Mouse (Mus musculus): ENCODE results near the gene Prickle1. TPM values are rescaled to one million over a fixed set of nuclear protein-coding genes. Genes with fewer than 3 reads are reported as not detected.

Gene Prickle1
- polyA plus RNA-seq, 1 experiment from 2014 or later, result 2.6 TPM

- H3K27me3 ChIP-seq, result no peaks in the 10 kb centered on the region
- H3K4me3 ChIP-seq (replicated peaks), result no peak overlapping the region
- H3K36me3 ChIP-seq (replicated peaks), result no peaks in the 10 kb centered on the region
- ATAC-seq (ENCODE audit: insufficient read depth), result no peak
- no peak overlapping the region for H3K27ac ChIP-seq (replicated peaks)
- no peak overlapping the region for H3K9ac ChIP-seq
- 0 out of 2 replicates have a peak, but pooled peaks cover 2% of the 10 kb centered on the region for H3K9me3 ChIP-seq (replicated peaks)
- no peak overlapping the region for H3K4me2 ChIP-seq
- 10% methylated on average over 5 of the region's 5 CpGs for WGBS (ENCODE audit: insufficient replicate concordance)
- H3K4me1 ChIP-seq (replicated peaks), result no peaks in the 10 kb centered on the region
Measured at GRCm38 (mm10) chr15:93575884-93576283, 19.8 kb downstream of the Prickle1 start.

DNA sequence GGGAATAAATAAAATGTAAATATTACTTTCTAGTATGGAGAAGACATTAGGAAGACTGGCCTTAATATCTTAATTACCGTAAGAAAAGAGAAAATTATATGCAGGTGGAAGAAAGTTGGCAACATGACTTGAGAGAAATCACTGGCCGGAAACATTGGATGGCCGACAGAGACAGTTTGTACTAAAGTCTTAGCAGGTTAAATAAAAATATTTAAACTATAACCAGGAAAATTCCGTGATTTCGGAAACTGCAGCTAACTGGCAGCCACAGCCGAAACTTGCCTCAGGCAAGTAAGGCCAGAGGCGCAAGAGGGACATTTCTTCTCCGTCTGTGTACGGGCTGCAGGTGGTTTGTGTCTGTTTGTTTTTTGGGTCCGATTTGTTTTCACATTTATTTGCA is 22.8 kb downstream of the Prickle1 start:
- H3K9ac ChIP-seq, result no peak overlapping the region
- WGBS (ENCODE audit: insufficient replicate concordance), result 87% methylated on average over 10 of the region's 10 CpGs
- H3K4me1 ChIP-seq (replicated peaks), result no peaks in the 10 kb centered on the region
- no peak overlapping the region for H3K27ac ChIP-seq (replicated peaks)
- H3K9me3 ChIP-seq (replicated peaks), result 0 out of 2 replicates have a peak, but pooled peaks cover 2% of the 10 kb centered on the region
- no peaks in the 10 kb centered on the region for H3K36me3 ChIP-seq (replicated peaks)
- H3K27me3 ChIP-seq, result no peaks in the 10 kb centered on the region
- ATAC-seq (ENCODE audit: insufficient read depth), result no peak
- no peak overlapping the region for H3K4me3 ChIP-seq (replicated peaks)
- no peak overlapping the region for H3K4me2 ChIP-seq

DNA sequence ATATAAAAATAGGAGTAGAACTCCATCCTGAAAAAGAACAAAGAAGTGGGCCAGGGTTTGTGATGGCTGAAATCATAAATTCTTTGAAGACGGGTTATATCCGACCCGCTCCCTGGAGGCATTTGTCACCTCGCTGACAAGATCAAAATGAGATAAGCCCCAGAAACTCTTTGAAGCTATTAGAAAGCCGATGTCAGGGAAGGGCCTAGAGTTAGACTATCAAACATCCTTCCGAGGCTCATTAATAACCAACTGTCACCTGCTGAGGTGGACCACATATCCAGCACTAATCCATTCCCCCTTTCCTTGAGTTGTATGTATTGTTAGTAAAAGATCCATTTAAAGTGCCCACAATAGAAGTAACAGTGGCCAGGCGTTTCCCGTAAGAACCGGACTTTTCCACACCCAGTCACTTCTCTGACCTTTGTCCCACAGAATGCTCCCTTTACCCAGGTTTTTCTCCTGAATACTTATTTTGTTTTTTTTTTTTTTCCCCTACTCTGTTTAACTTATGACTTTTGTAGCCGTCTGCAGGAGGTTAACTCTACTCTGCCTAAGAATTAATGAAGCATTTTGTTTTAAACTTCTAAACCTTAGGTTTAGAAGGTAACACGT is 24.7 kb downstream of the Prickle1 start:
- Histone ChIP-seq H3K9me3 (replicated peaks) (no peaks in the 10 kb centered on the region), H3K4me3 (replicated peaks) (no peak overlapping the region), H3K27me3 (no peaks in the 10 kb centered on the region), H3K4me2 (no peak overlapping the region), H3K36me3 (replicated peaks) (no peaks in the 10 kb centered on the region), H3K27ac (replicated peaks) (no peak overlapping the region), H3K4me1 (replicated peaks) (no peaks in the 10 kb centered on the region), H3K9ac (no peak overlapping the region)
- ATAC-seq (ENCODE audit: insufficient read depth), result no peak
- WGBS (ENCODE audit: insufficient replicate concordance), result 75% methylated on average over 11 of the region's 11 CpGs

DNA sequence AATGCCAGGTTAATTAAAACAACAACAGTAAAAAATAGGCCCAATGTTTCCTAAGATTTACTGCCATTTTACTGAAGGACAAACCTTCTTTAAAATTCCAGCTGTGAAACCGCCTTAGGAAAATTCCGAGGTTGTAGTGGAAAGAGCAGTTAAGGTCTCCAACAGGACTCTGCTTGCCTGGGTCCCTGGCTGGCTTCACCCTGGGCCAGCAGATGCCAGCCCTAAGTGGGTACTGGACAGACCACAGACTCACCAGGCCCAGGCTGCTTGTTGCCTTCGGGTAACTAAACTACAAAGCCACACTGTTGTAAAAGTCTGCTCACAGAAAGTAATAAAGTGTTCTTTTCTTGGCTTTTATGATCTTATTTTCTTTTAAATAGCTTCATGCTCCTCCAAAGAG is 26.8 kb downstream of the Prickle1 start:
- no peak overlapping the region for H3K27ac ChIP-seq (replicated peaks)
- WGBS (ENCODE audit: insufficient replicate concordance), result 62% methylated on average over 3 of the region's 3 CpGs
- no peaks in the 10 kb centered on the region for H3K36me3 ChIP-seq (replicated peaks)
- no peak for ATAC-seq (ENCODE audit: insufficient read depth)
- H3K4me1 ChIP-seq (replicated peaks), result no peaks in the 10 kb centered on the region
- H3K4me3 ChIP-seq (replicated peaks), result no peak overlapping the region
- H3K4me2 ChIP-seq, result no peak overlapping the region
- H3K9ac ChIP-seq, result no peak overlapping the region
- no peaks in the 10 kb centered on the region for H3K27me3 ChIP-seq
- H3K9me3 ChIP-seq (replicated peaks), result no peaks in the 10 kb centered on the region

GRCm38 (mm10) chr15:93567546-93568307 is 28.0 kb downstream of the Prickle1 start:
- no peak overlapping the region for H3K4me2 ChIP-seq
- no peaks in the 10 kb centered on the region for H3K27me3 ChIP-seq
- WGBS (ENCODE audit: insufficient replicate concordance), result 83% methylated on average over 14 of the region's 14 CpGs
- no peak overlapping the region for H3K9ac ChIP-seq
- no peak overlapping the region for H3K27ac ChIP-seq (replicated peaks)
- H3K9me3 ChIP-seq (replicated peaks), result no peaks in the 10 kb centered on the region
- ATAC-seq (ENCODE audit: insufficient read depth), result no peak
- no peak overlapping the region for H3K4me3 ChIP-seq (replicated peaks)
- H3K36me3 ChIP-seq (replicated peaks), result no peaks in the 10 kb centered on the region
- no peaks in the 10 kb centered on the region for H3K4me1 ChIP-seq (replicated peaks)

DNA sequence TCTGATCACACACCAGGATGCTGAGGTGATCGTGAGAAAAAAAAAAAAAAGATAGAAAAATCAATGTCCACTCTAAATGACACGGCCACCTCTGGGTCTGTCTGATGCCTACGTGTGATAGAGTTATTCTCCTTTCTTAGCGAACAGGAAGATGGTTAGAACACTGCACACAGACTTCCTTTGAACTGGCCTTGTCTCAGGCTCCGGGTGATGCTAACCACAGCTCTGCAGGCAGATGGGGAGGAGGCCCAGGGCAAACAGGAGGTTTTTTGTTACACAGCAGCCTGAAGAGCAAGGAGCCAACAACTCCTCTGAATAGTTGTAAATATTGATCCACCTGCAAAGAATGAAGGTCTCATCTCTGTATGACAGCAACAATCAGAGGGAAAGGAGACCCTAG is 32.2 kb downstream of the Prickle1 start:
- Histone ChIP-seq H3K27ac (replicated peaks) (no peak overlapping the region), H3K36me3 (replicated peaks) (no peaks in the 10 kb centered on the region), H3K4me2 (no peak overlapping the region), H3K9ac (no peak overlapping the region), H3K4me3 (replicated peaks) (no peak overlapping the region), H3K9me3 (replicated peaks) (no peaks in the 10 kb centered on the region), H3K4me1 (replicated peaks) (no peaks in the 10 kb centered on the region), H3K27me3 (no peaks in the 10 kb centered on the region)
- WGBS (ENCODE audit: insufficient replicate concordance), result 25% methylated on average over 5 of the region's 5 CpGs
- no peak for ATAC-seq (ENCODE audit: insufficient read depth)

DNA sequence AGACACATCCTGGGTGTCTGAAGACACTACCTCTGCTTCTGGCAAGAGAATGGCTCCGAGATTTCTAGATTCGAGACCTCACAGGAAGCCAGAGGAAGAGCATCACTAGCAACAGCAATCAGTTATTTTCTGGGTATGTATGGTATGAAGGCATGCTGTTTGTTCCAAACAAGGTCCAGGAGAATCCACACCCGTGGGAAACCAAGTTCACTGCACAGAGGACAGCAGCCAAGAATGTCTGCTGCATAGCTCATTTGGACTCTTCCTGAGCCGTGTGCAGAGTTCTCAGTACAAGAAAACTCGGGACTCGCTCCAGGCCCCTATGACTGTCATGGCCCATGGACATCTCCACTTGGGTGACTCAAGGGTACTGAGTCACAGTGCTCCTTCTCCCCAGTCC is 34.2 kb downstream of the Prickle1 start:
- WGBS (ENCODE audit: insufficient replicate concordance), result 69% methylated on average over 6 of the region's 6 CpGs
- no peak for ATAC-seq (ENCODE audit: insufficient read depth)

DNA sequence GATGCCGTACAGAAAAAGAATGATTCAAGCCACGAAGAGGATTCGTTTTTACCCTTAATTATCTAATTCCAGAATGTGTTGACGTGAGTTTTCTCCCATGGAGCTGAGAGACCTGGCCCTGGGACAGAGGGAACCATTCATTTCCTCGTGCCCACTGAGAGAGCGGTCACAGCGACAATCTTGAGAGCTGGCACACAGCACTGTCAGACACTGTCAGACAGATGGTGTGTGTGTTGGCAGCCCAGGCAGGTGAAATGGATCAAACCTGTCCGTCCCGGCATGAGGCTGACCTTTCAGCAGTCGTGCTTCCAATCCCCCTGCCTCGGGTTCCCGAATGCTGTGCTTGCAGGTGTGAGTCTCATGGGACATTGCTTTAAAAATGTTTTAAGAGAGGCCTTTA is 37.3 kb downstream of the Prickle1 start:
- WGBS (ENCODE audit: insufficient replicate concordance), result 82% methylated on average over 12 of the region's 12 CpGs

More for the DNA sequence above, 34.2 kb downstream of the Prickle1 start:
- no peak overlapping the region for H3K4me2 ChIP-seq
- H3K9ac ChIP-seq, result no peak overlapping the region
- H3K36me3 ChIP-seq (replicated peaks), result no peaks in the 10 kb centered on the region
- H3K27me3 ChIP-seq, result no peaks in the 10 kb centered on the region
- H3K27ac ChIP-seq (replicated peaks), result no peak overlapping the region
- no peaks in the 10 kb centered on the region for H3K4me1 ChIP-seq (replicated peaks)
- no peaks in the 10 kb centered on the region for H3K9me3 ChIP-seq (replicated peaks)
- no peak overlapping the region for H3K4me3 ChIP-seq (replicated peaks)

GRCm38 (mm10) chr15:93555719-93556118 is 40.0 kb downstream of the Prickle1 start:
- Histone ChIP-seq H3K4me3 (replicated peaks) (no peak overlapping the region), H3K27me3 (no peaks in the 10 kb centered on the region), H3K4me2 (no peak overlapping the region), H3K27ac (replicated peaks) (no peak overlapping the region), H3K9me3 (replicated peaks) (no peaks in the 10 kb centered on the region), H3K36me3 (replicated peaks) (no peaks in the 10 kb centered on the region), H3K4me1 (replicated peaks) (peaks cover 20% of the 10 kb centered on the region; the same call in 1 of the 2 replicates), H3K9ac (no peak overlapping the region)
- 42% methylated on average over 8 of the region's 8 CpGs for WGBS (ENCODE audit: insufficient replicate concordance)
- no peak for ATAC-seq (ENCODE audit: insufficient read depth)

More for the DNA sequence above, 37.3 kb downstream of the Prickle1 start:
- Histone ChIP-seq H3K4me3 (replicated peaks) (no peak overlapping the region), H3K27me3 (no peaks in the 10 kb centered on the region), H3K4me2 (no peak overlapping the region), H3K9me3 (replicated peaks) (no peaks in the 10 kb centered on the region), H3K9ac (no peak overlapping the region), H3K4me1 (replicated peaks) (0 out of 2 replicates have a peak, but pooled peaks cover 11% of the 10 kb centered on the region), H3K27ac (replicated peaks) (no peak overlapping the region), H3K36me3 (replicated peaks) (no peaks in the 10 kb centered on the region)
- ATAC-seq (ENCODE audit: insufficient read depth), result no peak

GRCm38 (mm10) chr15:93554203-93554851 is 41.4 kb downstream of the Prickle1 start:
- 66% methylated on average over 12 of the region's 12 CpGs for WGBS (ENCODE audit: insufficient replicate concordance)
- H3K27me3 ChIP-seq, result no peaks in the 10 kb centered on the region
- no peaks in the 10 kb centered on the region for H3K9me3 ChIP-seq (replicated peaks)
- no peak for ATAC-seq (ENCODE audit: insufficient read depth)
- peaks cover 20% of the 10 kb centered on the region; the same call in 1 of the 2 replicates for H3K4me1 ChIP-seq (replicated peaks)
- H3K9ac ChIP-seq, result no peak overlapping the region
- no peak overlapping the region for H3K4me2 ChIP-seq
- no peaks in the 10 kb centered on the region for H3K36me3 ChIP-seq (replicated peaks)
- no peak overlapping the region for H3K4me3 ChIP-seq (replicated peaks)
- H3K27ac ChIP-seq (replicated peaks), result no peak overlapping the region

DNA sequence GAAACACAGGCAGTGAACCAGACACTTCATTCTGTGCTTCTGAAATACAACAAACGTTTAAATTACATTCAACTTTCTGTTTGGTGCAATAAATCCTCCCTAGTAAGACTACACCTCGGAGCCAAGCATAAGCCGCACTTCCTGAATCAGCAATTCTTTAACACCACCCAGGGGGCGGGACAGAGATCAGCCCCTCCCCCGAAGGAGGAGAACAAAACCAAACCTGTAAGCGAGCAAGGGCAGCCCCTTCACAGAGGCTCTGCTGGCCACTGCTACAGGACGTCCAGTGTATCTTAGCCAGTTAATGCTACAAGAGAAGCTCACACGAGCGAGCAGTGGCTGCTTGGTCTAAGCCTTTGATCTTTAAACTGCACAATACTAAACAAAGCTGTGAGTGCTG is 43.5 kb downstream of the Prickle1 start:
- Histone ChIP-seq H3K9me3 (replicated peaks) (no peaks in the 10 kb centered on the region), H3K4me2 (peak overlapping the region; percentile 44), H3K27me3 (no peaks in the 10 kb centered on the region), H3K4me1 (replicated peaks) (peaks cover 20% of the 10 kb centered on the region; the same call in 1 of the 2 replicates), H3K9ac (no peak overlapping the region), H3K36me3 (replicated peaks) (no peaks in the 10 kb centered on the region), H3K4me3 (replicated peaks) (no peak overlapping the region), H3K27ac (replicated peaks) (no peak overlapping the region)
- WGBS (ENCODE audit: insufficient replicate concordance), result 6% methylated on average over 9 of the region's 9 CpGs
- ATAC-seq (ENCODE audit: insufficient read depth), result peak; percentile 68
